Mouse (Mus musculus) hindbrain, embryonic 14.5 days (tissue): ENCODE results near the gene Dyrk1b. TPM values are rescaled to one million over a fixed set of nuclear protein-coding genes. Genes with fewer than 3 reads are reported as not detected.
"Not testable (repeated sequence)": the region's sequence is repeated elsewhere in the genome, so short reads cannot be mapped to it uniquely, and the experiment has no call there.

ENCODE experiments used
- ATAC-seq: fragments of 200-750 bp; cut with Nextera tagmentation; 2 replicates; pipeline ENCODE4 v1.8.0; 2017; ENCODE audit warnings: moderate number of reproducible peaks, mild to moderate bottlenecking, moderate TSS enrichment, moderate library complexity; ENCODE audit not compliant: low FRiP score
- DNase-seq: peaks from one replicate; pipeline ENCODE4 v3.0.0-alpha.2; 2015; ENCODE audit warnings: low spot score
- H3K27ac ChIP-seq: fragments of 300-500 bp; sonication (generic); 2 replicates; pipeline ENCODE4 v1.5.1; 2014; ENCODE audit warnings: mild to moderate bottlenecking, moderate library complexity
- H3K27me3 ChIP-seq: fragments of 300-500 bp; sonication (generic); 2 replicates; pipeline ENCODE4 v1.6.1; 2014; ENCODE audit warnings: mild to moderate bottlenecking, low read length, mixed read lengths; ENCODE audit not compliant: control insufficient read depth, insufficient read depth
- H3K36me3 ChIP-seq: fragments of 300-500 bp; sonication (generic); replicated peaks from 2 replicates; pipeline ENCODE4 v1.6.1; 2014; ENCODE audit not compliant: control insufficient read depth, insufficient read depth
- H3K4me1 ChIP-seq: fragments of 300-500 bp; sonication (generic); replicated peaks from 2 replicates; pipeline ENCODE4 v1.6.1; 2014; ENCODE audit warnings: antibody characterized with exemption, low read length, mixed read lengths; ENCODE audit not compliant: control insufficient read depth, insufficient read depth
- H3K4me2 ChIP-seq: fragments of 300-500 bp; sonication (generic); replicated peaks from 2 replicates; pipeline ENCODE4 v1.6.1; 2014; ENCODE audit warnings: mild to moderate bottlenecking, moderate library complexity
- H3K4me3 ChIP-seq: fragments of 300-500 bp; sonication (generic); replicated peaks from 2 replicates; pipeline ENCODE4 v1.5.1; 2014; ENCODE audit warnings: mild to moderate bottlenecking, low read length
- H3K9ac ChIP-seq: fragments of 300-500 bp; sonication (generic); 2 replicates; pipeline ENCODE4 v1.6.1; 2014
- H3K9me3 ChIP-seq: fragments of 300-500 bp; sonication (generic); 2 replicates; pipeline ENCODE4 v1.6.1; 2016; ENCODE audit warnings: low read length; ENCODE audit not compliant: control insufficient read depth
- WGBS: fragments of 180-500 bp; shearing (Covaris S2); extraction: QIAGEN DNeasy Blood & Tissue Kit; methylation state at CpG from one replicate; pipeline ENCODE4 v1.1.7; 2014; 5-methylcytosine and 5-hydroxymethylcytosine counted together
- polyA plus RNA-seq: library from polyadenylated mRNA; unstranded; fragments of >200 nt; fragmentation: Nextera tagmentation; extraction: Ambion mirVana; gene quantifications from 2 replicates; pipeline ENCODE4 v1.2.1, GENCODE M21; 2014

The Dyrk1b gene
- polyA plus RNA-seq, 1 experiment from 2014 or later: 12.6 TPM

- ATAC-seq (no peak), DNase-seq (no peak)
- no peaks in the 10 kb centered on the region for H3K9me3 ChIP-seq
- 48% methylated on average over 12 of the region's 12 CpGs for WGBS
- H3K27me3 ChIP-seq: no peaks in the 10 kb centered on the region
- peak overlapping the region; percentile 29 for H3K4me3 ChIP-seq
- H3K4me1 ChIP-seq: no peaks in the 10 kb centered on the region
- no peaks in the 10 kb centered on the region for H3K36me3 ChIP-seq
- no peak overlapping the region for H3K27ac ChIP-seq
- peak overlapping the region; percentile 47 for H3K9ac ChIP-seq
- peak overlapping the region; percentile 59 for H3K4me2 ChIP-seq
Measured at GRCm38 (mm10) chr7:28208396-28208987, 29.2 kb downstream of the Dyrk1b start.

- H3K27me3 ChIP-seq: no peaks in the 10 kb centered on the region
- peak; percentile 48; the same call in 1 of the 2 replicates for ATAC-seq
- DNase-seq: peak; percentile 78
- H3K4me2 ChIP-seq: peak overlapping the region; percentile 59
- 58% methylated on average over 19 of the region's 19 CpGs for WGBS
- H3K4me3 ChIP-seq: peak overlapping the region; percentile 29
- H3K9ac ChIP-seq: peak overlapping the region; percentile 47
- H3K36me3 ChIP-seq: no peaks in the 10 kb centered on the region
- H3K27ac ChIP-seq: no peak overlapping the region
- H3K4me1 ChIP-seq: no peaks in the 10 kb centered on the region
- no peaks in the 10 kb centered on the region for H3K9me3 ChIP-seq
Measured at GRCm38 (mm10) chr7:28208988-28209508, 29.8 kb downstream of the Dyrk1b start.

- Histone ChIP-seq H3K9ac (no peak overlapping the region), H3K9me3 (no peaks in the 10 kb centered on the region), H3K4me2 (no peak overlapping the region), H3K4me1 (no peaks in the 10 kb centered on the region), H3K4me3 (no peak overlapping the region), H3K36me3 (no peaks in the 10 kb centered on the region), H3K27me3 (no peaks in the 10 kb centered on the region), H3K27ac (no peak overlapping the region)
- WGBS: 51% methylated on average over 5 of the region's 5 CpGs
- DNase-seq: no peak
- ATAC-seq: no peak
Measured at GRCm38 (mm10) chr7:28210731-28211130, 31.5 kb downstream of the Dyrk1b start.

GRCm38 (mm10) chr7:28214142-28214541, 34.9 kb downstream of the Dyrk1b start:
- H3K9ac ChIP-seq: no peak overlapping the region
- H3K4me1 ChIP-seq: no peaks in the 10 kb centered on the region
- no peak overlapping the region for H3K4me3 ChIP-seq
- H3K27me3 ChIP-seq: no peaks in the 10 kb centered on the region
- H3K9me3 ChIP-seq: no peaks in the 10 kb centered on the region
- no peaks in the 10 kb centered on the region for H3K36me3 ChIP-seq
- no peak overlapping the region for H3K27ac ChIP-seq
- 31% methylated on average over 10 of the region's 10 CpGs for WGBS
- ATAC-seq: no peak
- DNase-seq: no peak
- no peak overlapping the region for H3K4me2 ChIP-seq

DNA sequence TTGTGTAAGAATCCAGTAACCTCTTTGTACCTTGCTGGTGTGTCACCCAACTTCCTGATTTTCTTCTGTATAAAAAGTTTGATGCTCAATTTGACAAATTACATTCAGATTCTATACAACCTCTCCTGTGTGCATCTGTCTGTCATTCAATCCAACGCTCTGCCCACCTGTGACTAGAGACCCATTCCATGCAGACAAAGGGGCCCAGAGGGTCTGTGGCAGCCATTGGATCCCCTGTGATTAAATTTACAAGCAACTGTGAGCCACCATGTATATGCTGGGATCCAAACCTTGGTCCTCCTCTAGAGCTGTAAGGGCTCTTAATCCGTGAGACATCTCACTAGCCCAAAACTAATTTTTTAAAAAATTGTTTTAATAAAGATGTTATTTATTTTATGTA, 36.7 kb downstream of the Dyrk1b start:
- not testable (repeated sequence) for H3K4me2 ChIP-seq, H3K4me1 ChIP-seq, H3K4me3 ChIP-seq, DNase-seq, H3K36me3 ChIP-seq, H3K9me3 ChIP-seq, H3K27me3 ChIP-seq, H3K27ac ChIP-seq, ATAC-seq, H3K9ac ChIP-seq
- WGBS: 92% methylated on average over 2 of the region's 2 CpGs

- not testable (repeated sequence) for H3K27ac ChIP-seq, DNase-seq, ATAC-seq, H3K36me3 ChIP-seq, H3K9ac ChIP-seq, H3K4me1 ChIP-seq, H3K4me3 ChIP-seq, H3K27me3 ChIP-seq, H3K9me3 ChIP-seq, H3K4me2 ChIP-seq
- 95% methylated on average over 8 of the region's 13 CpGs for WGBS
Measured at GRCm38 (mm10) chr7:28217811-28218210, 38.5 kb downstream of the Dyrk1b start.

DNA sequence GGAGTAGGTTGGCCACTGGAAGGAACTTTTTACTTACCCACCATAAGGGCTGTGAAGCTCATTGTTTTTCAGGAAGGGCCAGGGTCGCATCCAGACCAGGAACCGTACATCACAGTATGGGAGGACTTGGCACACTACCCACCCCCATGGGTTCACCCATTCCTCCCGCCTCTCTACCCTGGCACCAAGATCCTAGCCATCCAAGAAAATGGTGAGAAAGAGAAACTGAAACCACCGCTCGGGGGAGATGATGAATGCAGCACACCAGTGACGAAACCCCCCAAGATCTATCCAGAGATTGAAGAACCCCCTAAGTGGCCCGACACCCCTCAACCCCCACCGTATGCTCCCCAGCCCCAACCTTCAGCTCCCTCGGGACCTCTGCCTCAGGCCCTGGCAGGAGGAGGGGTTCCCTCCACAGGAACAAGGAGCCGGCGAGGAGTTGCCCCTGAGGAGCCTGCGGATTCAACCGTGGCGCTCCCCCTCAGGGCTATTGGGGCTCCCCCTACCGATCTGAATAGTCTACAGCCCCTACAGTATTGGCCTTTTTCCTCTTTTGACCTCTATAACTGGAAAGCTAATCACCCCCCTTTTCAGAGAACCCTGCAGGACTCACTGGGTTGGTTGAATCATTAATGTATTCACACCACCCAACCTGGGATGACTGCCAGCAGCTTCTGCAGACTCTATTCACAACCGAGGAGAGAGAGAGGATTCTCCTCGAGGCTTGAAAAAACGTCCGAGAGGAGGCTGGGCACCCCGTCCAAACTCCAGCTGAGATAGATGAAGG, 39.9 kb downstream of the Dyrk1b start:
- H3K4me2 ChIP-seq, ATAC-seq, H3K4me1 ChIP-seq, H3K36me3 ChIP-seq, DNase-seq, H3K9ac ChIP-seq, H3K9me3 ChIP-seq, H3K27me3 ChIP-seq, H3K27ac ChIP-seq, H3K4me3 ChIP-seq: not testable (repeated sequence)
- WGBS: 82% methylated on average over 20 of the region's 20 CpGs

DNA sequence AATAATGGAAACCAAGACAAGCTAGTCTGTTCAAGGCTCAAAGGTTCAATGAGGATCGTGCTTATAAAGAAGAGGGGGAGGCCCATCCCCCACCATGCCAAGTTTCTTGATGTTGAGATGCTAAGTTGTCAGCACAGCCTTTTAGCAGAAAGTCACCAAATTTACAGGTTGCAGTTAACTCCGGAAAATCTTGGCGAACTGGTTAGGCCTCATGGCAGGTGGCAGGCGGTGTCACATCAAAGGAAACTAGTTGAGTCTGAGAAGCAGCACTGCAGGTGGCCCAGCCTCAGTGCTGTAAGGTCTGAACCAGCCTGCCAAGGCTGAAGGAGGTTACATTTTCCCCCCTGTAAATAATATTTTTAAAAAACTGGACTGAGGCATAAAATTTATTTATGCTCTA, 47.6 kb downstream of the Dyrk1b start:
- not testable (repeated sequence) for H3K27ac ChIP-seq, ATAC-seq, H3K4me3 ChIP-seq, H3K4me1 ChIP-seq, H3K9ac ChIP-seq, H3K27me3 ChIP-seq, H3K36me3 ChIP-seq, H3K4me2 ChIP-seq, DNase-seq, H3K9me3 ChIP-seq
- 87% methylated on average over 4 of the region's 4 CpGs for WGBS

- WGBS: 95% methylated on average over 4 of the region's 4 CpGs
- not testable (repeated sequence) for H3K9me3 ChIP-seq, H3K4me2 ChIP-seq, H3K9ac ChIP-seq, H3K36me3 ChIP-seq, H3K27me3 ChIP-seq, DNase-seq, H3K4me3 ChIP-seq, ATAC-seq, H3K27ac ChIP-seq, H3K4me1 ChIP-seq
Measured at GRCm38 (mm10) chr7:28227421-28227820, 48.2 kb downstream of the Dyrk1b start.
